Mouse (Mus musculus): ENCODE measurements around the gene Slc35e2. TPM values are rescaled to one million over a fixed set of nuclear protein-coding genes. Genes with fewer than 3 reads are reported as not detected.

Slc35e2 gene
- polyA plus RNA-seq, 1 experiment from 2014 or later = 16.3 TPM

- H3K9ac ChIP-seq = no peak overlapping the region
These were observed 44.5 kb downstream of the Slc35e2 start for GRCm38 (mm10) chr4:155645721-155646120.

DNA sequence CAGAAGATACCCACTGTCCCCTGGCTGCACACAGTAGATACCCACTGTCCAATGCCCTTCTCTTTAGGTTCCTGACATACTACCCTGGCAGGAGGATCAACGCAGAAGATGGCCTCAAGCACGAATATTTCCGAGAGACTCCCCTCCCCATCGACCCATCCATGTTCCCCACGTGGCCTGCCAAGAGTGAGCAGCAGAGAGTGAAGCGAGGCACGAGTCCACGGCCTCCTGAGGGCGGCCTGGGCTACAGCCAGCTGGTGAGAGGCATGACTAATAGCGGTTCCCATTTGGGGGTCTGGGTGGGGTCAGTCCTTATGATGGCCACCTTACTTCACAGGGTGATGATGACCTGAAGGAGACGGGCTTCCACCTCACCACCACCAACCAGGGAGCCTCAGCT, 48.1 kb downstream of the Slc35e2 start:
- H3K4me2 ChIP-seq = no peak overlapping the region
- H3K9me3 ChIP-seq = no peaks in the 10 kb centered on the region
- no peak overlapping the region for H3K4me3 ChIP-seq
- H3K27ac ChIP-seq (replicated peaks) = no peak overlapping the region
- peaks cover 35% of the 10 kb centered on the region for H3K27me3 ChIP-seq
- peaks cover 20% of the 10 kb centered on the region for H3K4me1 ChIP-seq (replicated peaks)
- H3K36me3 ChIP-seq = peaks cover 57% of the 10 kb centered on the region
- no peak overlapping the region for H3K9ac ChIP-seq
- 93% methylated on average over 11 of the region's 11 CpGs for WGBS
- no peak for ATAC-seq (ENCODE audit: low FRiP score, low read depth)

More at GRCm38 (mm10) chr4:155645721-155646120, 44.5 kb downstream of the Slc35e2 start:
- no peaks in the 10 kb centered on the region for H3K4me1 ChIP-seq (replicated peaks)
- no peaks in the 10 kb centered on the region for H3K9me3 ChIP-seq
- peaks cover 81% of the 10 kb centered on the region for H3K36me3 ChIP-seq
- no peak overlapping the region for H3K4me3 ChIP-seq
- peaks cover 2% of the 10 kb centered on the region for H3K27me3 ChIP-seq
- ATAC-seq (ENCODE audit: low FRiP score, low read depth) = no peak
- WGBS = 94% methylated on average over 5 of the region's 5 CpGs
- H3K27ac ChIP-seq (replicated peaks) = no peak overlapping the region
- no peak overlapping the region for H3K4me2 ChIP-seq

DNA sequence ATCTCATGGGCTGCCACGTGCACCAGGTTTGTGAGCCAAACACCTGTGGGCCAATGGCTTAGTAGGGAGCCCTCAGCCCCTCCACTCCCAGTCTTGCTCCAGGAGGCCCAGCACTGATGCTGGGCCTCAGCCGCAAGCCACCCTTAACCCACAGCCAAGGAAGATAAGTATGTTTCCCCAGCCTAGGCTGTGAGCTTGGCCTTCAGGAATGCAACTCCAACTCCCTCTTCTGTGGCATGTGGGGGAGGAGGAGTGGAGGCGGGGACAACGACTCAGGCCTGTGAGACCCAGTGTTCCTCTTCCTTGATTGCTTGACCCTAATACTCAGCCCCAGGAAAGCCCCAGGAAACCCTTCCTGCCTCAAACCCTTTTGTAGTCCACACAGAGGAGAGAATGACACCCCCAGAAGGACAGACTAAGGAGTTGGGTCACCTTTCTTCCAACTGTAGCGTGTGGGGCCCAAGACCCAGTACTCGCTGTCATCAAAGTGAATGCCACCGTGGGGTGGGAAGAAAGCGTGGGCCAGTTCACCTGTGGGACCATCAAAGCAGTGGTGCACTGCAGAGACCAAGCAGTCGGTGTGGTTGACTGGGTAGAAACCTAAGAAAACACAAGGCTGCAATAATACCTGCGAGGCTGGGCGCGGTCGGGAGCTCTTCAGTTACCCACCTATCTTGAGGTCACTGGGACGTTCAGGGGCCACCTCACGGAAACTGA, 50.5 kb downstream of the Slc35e2 start:
- no peak overlapping the region for H3K9ac ChIP-seq
- 71% methylated on average over 15 of the region's 15 CpGs for WGBS
- peaks cover 57% of the 10 kb centered on the region for H3K36me3 ChIP-seq
- no peak overlapping the region for H3K4me3 ChIP-seq
- H3K4me1 ChIP-seq (replicated peaks) = peaks cover 32% of the 10 kb centered on the region
- H3K4me2 ChIP-seq = no peak overlapping the region
- H3K27me3 ChIP-seq = peaks cover 58% of the 10 kb centered on the region
- no peak overlapping the region for H3K27ac ChIP-seq (replicated peaks)
- no peak for ATAC-seq (ENCODE audit: low FRiP score, low read depth)
- H3K9me3 ChIP-seq = no peaks in the 10 kb centered on the region

GRCm38 (mm10) chr4:155652283-155653085, 51.3 kb downstream of the Slc35e2 start:
- peak overlapping the region; percentile 34 for H3K4me3 ChIP-seq
- ATAC-seq (ENCODE audit: low FRiP score, low read depth) = 0 out of 2 replicates have a peak, but pooled peaks have one; percentile 5
- peaks cover 60% of the 10 kb centered on the region for H3K36me3 ChIP-seq
- no peak overlapping the region for H3K27ac ChIP-seq (replicated peaks)
- peak overlapping the region; percentile 32 for H3K9ac ChIP-seq
- peaks cover 64% of the 10 kb centered on the region for H3K27me3 ChIP-seq
- H3K4me1 ChIP-seq (replicated peaks) = peaks cover 32% of the 10 kb centered on the region
- WGBS = 23% methylated on average over 36 of the region's 36 CpGs
- H3K9me3 ChIP-seq = no peaks in the 10 kb centered on the region
- peak overlapping the region; percentile 71 for H3K4me2 ChIP-seq

DNA sequence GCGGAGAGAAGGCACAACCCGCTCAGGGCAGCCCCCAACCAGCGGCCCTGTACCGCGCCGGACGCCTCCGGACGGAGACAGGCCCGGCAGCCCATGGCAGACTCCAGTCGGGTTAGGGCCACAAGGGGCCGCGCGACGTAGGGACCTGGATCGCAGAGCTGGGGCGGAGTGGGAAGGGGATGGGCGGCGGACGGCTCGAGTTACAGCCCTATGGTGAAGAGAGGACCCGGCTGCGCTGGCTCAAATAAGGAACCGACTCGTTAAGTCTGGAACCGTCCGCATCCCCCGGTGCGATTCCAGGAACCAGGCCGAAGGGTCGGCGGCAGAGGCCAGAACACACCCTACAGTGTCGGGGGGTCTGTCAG, 51.9 kb downstream of the Slc35e2 start, which contains the start of gene Mmp23:
Gene Mmp23, minus strand, starts transcription at position 299 of the 365 bp plus-strand sequence.
- Histone ChIP-seq H3K9me3 (no peaks in the 10 kb centered on the region), H3K27me3 (peaks cover 64% of the 10 kb centered on the region), H3K4me2 (peak within 1 kb of the TSS; percentile 71), H3K36me3 (peaks cover 55% of the 10 kb centered on the region), H3K27ac (replicated peaks) (no peak within 1 kb of the TSS), H3K4me1 (replicated peaks) (peaks cover 32% of the 10 kb centered on the region), H3K9ac (peak within 1 kb of the TSS; percentile 32), H3K4me3 (peak within 1 kb of the TSS; percentile 34)
- ATAC-seq (ENCODE audit: low FRiP score, low read depth) = 0 out of 2 replicates have a peak, but pooled peaks have one; percentile 16
- WGBS = under 1% methylated on average over 33 of the region's 33 CpGs

DNA sequence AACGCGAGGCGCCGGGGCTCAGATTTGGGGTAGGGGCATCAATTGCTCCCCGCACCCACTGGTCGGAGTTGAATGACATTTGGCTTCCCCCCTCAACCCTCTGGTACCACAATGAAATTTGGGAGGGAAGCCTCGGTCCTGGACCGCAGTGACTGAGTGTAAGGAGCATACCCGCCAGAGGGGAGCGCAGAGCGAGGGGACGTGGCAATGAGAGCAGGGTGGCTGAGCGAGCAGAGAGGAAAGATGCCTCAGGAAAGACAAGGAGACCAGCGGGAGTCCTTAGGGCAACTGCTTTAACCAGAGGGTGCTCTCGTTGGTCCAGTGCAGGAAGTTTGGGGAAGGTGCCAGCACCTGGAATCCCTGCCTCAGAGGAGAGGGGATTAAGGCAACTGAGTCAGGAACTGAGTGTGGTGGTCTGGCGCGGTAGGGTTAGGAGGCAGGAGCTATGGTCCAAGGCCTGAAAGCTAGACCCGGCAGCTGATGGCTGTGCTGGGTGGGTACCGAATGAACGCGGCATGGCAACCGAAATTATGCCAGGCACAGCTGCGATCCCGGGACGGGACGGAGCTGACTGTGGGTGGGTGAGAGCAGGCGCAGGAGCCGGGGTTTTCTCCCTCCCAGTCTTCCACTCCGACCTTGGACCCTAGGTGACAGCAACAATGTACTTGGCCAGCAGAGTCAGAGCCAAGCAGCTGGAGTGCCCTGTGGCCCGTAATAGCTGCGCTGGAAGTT, 52.4 kb downstream of the Slc35e2 start:
- Histone ChIP-seq H3K9me3 (no peaks in the 10 kb centered on the region), H3K4me1 (replicated peaks) (peaks cover 32% of the 10 kb centered on the region), H3K36me3 (peaks cover 53% of the 10 kb centered on the region), H3K27ac (replicated peaks) (no peak overlapping the region), H3K9ac (peak overlapping the region; percentile 32), H3K27me3 (peaks cover 64% of the 10 kb centered on the region), H3K4me2 (peak overlapping the region; percentile 71), H3K4me3 (peak overlapping the region; percentile 34)
- whole genome bisulfite sequencing = 3% methylated on average over 31 of the region's 31 CpGs
- ATAC-seq (ENCODE audit: low FRiP score, low read depth) = no peak

DNA sequence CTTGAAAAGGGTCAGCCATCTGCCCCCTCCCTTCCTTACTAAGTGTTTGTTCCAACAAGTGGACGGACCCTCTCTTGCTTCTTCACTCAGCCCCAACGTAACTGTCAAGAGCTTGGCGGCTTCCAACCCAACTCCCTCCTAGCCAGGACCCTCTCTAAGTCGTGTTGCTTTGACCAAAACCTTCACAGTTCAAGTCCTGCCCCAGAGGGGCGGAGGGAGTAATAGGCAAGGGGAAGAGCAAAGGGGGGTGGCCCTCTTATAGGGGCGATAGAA, 52.9 kb downstream of the Slc35e2 start:
- Histone ChIP-seq H3K27ac (replicated peaks) (no peak overlapping the region), H3K4me3 (no peak overlapping the region), H3K27me3 (peaks cover 64% of the 10 kb centered on the region), H3K4me1 (replicated peaks) (peaks cover 32% of the 10 kb centered on the region), H3K9ac (no peak overlapping the region), H3K9me3 (no peaks in the 10 kb centered on the region), H3K36me3 (peaks cover 50% of the 10 kb centered on the region), H3K4me2 (peak overlapping the region; percentile 71)
- WGBS = 1% methylated on average over 6 of the region's 6 CpGs
- no peak for ATAC-seq (ENCODE audit: low FRiP score, low read depth)

DNA sequence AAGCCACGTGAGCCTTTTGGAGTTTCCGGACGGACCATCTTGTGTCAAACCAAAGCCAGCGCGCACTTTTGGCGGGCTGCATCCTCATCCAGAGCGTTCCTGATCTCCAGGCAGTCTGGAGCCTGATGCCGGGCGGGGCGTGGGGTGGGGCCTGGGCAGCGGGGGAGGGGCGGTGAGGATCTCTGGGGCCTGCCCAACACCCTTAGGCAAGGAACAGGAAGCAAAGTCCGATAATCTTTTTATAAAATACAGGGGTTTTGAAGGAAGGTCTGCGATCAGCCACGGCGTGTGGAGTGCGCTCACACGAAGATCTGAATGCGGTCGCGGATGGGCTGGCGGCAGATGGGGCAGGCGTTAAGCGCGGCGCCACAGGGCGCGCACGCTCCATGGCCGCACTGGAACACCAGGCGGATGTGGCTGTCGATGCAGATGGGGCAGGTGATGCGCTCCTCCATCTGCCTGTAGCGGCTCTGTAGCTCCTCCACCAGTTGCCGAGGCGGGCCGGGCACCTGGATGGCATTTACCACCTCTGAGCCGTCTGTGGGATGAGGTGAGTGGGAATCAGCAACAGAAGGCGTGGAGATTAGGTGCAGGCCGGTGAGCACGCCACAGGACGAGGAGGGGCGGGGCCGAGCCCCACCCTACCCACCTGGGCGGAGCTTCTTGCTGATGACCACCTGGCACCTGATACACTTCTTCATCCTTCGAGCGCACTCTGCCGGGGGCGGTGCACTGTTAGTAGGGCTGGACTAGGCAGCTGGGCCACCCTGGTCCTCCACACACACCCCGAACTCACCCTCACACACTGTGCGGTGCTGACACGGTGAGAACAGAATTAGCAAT, 53.5 kb downstream of the Slc35e2 start:
- Histone ChIP-seq H3K9ac (no peak overlapping the region), H3K4me1 (replicated peaks) (peaks cover 32% of the 10 kb centered on the region), H3K4me2 (peak overlapping the region; percentile 71), H3K4me3 (peak overlapping the region; percentile 27), H3K27me3 (peaks cover 64% of the 10 kb centered on the region), H3K9me3 (no peaks in the 10 kb centered on the region), H3K36me3 (peaks cover 47% of the 10 kb centered on the region), H3K27ac (replicated peaks) (no peak overlapping the region)
- WGBS = 5% methylated on average over 52 of the region's 52 CpGs
- ATAC-seq (ENCODE audit: low FRiP score, low read depth) = peak; percentile 43

- H3K4me3 ChIP-seq = no peak overlapping the region
- no peak for ATAC-seq (ENCODE audit: low FRiP score, low read depth)
- H3K27me3 ChIP-seq = peaks cover 57% of the 10 kb centered on the region
- no peak overlapping the region for H3K9ac ChIP-seq
- peaks cover 32% of the 10 kb centered on the region for H3K4me1 ChIP-seq (replicated peaks)
- 90% methylated on average over 13 of the region's 13 CpGs for WGBS
- H3K27ac ChIP-seq (replicated peaks) = no peak overlapping the region
- no peak overlapping the region for H3K4me2 ChIP-seq
- H3K9me3 ChIP-seq = no peaks in the 10 kb centered on the region
- peaks cover 38% of the 10 kb centered on the region for H3K36me3 ChIP-seq
These were observed 55.1 kb downstream of the Slc35e2 start for GRCm38 (mm10) chr4:155656214-155656751.

GRCm38 (mm10) chr4:155658961-155659360, 57.7 kb downstream of the Slc35e2 start:
- WGBS = 97% methylated on average over 9 of the region's 10 CpGs
- no peak overlapping the region for H3K4me2 ChIP-seq
- peaks cover 33% of the 10 kb centered on the region for H3K27me3 ChIP-seq
- H3K36me3 ChIP-seq = peaks cover 31% of the 10 kb centered on the region
- no peak overlapping the region for H3K27ac ChIP-seq (replicated peaks)
- no peak overlapping the region for H3K4me3 ChIP-seq
- H3K4me1 ChIP-seq (replicated peaks) = peaks cover 15% of the 10 kb centered on the region
- no peak overlapping the region for H3K9ac ChIP-seq
- H3K9me3 ChIP-seq = no peaks in the 10 kb centered on the region
- ATAC-seq (ENCODE audit: low FRiP score, low read depth) = no peak

DNA sequence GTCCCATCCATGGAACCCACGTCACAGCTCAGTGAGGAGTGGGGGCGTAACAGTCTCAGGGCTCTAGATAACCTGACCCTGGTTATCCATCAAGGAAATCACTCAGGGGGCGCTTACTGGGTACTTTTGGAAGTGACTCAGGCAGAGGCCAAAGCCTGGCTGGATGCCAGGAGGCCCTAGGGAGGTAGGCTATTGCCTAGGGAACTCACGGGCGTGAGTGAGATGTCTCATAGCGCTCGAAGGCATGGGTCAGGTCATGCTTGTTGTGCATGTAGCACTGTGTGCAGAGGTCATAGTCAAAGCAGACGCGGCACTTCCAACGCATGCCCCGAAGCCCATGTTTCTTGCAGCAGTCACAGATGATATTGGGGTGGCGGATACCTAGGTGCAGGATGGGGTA, 59.4 kb downstream of the Slc35e2 start:
- H3K36me3 ChIP-seq = peaks cover 38% of the 10 kb centered on the region
- no peaks in the 10 kb centered on the region for H3K9me3 ChIP-seq
- WGBS = 75% methylated on average over 12 of the region's 12 CpGs
- H3K4me1 ChIP-seq (replicated peaks) = no peaks in the 10 kb centered on the region
- ATAC-seq (ENCODE audit: low FRiP score, low read depth) = no peak
- peaks cover 17% of the 10 kb centered on the region for H3K27me3 ChIP-seq
- no peak overlapping the region for H3K4me3 ChIP-seq
- no peak overlapping the region for H3K27ac ChIP-seq (replicated peaks)
- H3K9ac ChIP-seq = no peak overlapping the region
- no peak overlapping the region for H3K4me2 ChIP-seq

All from hindbrain, embryonic 15.5 days (tissue).